Mouse (Mus musculus): ENCODE results near the gene Eif2a.

- TF ChIP-seq POLR2A (IDR thresholded peaks at IDR 0.05; ENCODE audit: low read depth, low read length), result no peak
- no peak for TF ChIP-seq CTCF (conservative IDR thresholded peaks at IDR 0.05; ENCODE audit: insufficient read depth, insufficient read length, low read depth, low read length)
These were observed 20.9 kb upstream of the Eif2a start for GRCm38 (mm10) chr3:58504676-58505075.
